Mouse (Mus musculus) liver, embryonic 14.5 days (tissue): ENCODE measurements around the gene Ralgps1.

Experiments used
- CTCF ChIP-seq: IDR thresholded peaks from 2 replicates; pipeline ENCODE4 v1.5.1; 2016; ENCODE audit warnings: antibody characterized with exemption, low read depth, control low read depth
- EP300 ChIP-seq: IDR thresholded peaks from 2 replicates; pipeline ENCODE4 v1.6.1; 2016; ENCODE audit warnings: antibody characterized with exemption, low read depth

DNA sequence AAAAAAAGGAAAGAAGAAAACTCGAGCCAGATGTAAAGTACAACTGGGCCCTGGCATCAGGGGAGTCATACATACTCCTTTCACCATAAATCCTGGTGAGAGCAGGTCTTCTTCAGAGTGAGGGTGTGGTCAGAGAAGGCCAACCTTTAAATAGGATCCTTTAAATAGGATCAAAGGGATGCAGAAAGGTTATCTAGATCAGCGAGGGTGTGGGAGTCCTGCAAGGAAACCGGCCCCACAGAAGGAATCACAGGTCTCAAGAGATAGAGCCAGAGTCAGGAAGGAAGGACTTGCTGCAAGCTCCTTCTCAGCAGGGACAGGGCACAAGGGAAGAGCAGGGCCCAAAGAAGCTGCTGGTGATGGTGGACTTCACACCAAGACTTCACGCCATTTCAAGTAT, 46.2 kb upstream of the Ralgps1 start:
- TF ChIP-seq CTCF (no peak), EP300 (no peak)
